Mouse (Mus musculus) kidney, adult 9 months (tissue): Measurements from ENCODE around the gene Ppia.
A peak's percentile ranks its signal among the peaks of the same experiment; 100 is the strongest.
"Not testable (repeated sequence)": the region's sequence is repeated elsewhere in the genome, so short reads cannot be mapped to it uniquely, and the experiment has no call there.

Experiments used
- DNase-seq: peaks from one replicate; pipeline ENCODE4 v3.0.0; 2022

The Ppia gene

DNA sequence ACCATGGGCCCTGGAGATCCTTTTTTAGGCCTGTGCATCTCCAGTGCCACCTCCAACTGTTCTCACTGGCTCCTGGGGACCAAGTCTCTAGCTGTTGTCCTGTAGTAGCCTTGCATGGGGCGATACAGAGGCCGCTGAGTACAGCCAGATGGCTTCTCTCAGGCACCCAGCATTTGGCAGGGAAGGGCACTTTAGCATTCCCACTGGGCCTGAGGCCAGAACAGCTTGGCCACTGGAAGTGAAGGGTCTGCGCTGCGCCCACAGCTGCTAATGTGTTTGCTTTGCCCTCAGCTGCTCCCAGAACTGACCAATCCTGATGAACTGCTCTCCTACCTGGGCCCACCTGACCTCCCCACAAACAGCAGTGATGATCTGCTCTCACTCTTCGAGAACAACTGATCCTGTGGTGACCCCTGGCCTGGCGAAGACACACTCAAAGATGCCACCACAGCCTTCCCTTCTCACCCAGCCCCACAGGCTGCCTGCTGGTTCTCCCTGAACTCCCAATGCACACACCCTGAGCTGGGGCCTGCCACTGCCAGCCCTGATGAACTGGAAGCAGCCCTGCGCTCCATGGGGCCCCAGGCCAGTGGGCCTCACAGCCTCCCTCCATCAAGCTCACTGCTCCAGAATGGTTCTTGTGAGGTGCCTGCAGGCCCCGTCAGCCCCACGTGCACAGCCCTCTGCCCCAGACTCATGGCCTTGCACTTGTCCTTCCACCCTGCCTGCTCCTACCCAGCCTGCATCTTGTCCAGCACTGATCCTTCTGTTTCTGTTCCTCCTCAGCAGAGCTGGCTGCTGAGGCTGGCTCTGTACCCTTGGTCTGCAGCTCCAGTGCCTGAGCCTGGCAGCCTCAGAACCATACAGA lies 10.3 kb upstream of the Ppia start:
- no peak for DNase-seq

DNA sequence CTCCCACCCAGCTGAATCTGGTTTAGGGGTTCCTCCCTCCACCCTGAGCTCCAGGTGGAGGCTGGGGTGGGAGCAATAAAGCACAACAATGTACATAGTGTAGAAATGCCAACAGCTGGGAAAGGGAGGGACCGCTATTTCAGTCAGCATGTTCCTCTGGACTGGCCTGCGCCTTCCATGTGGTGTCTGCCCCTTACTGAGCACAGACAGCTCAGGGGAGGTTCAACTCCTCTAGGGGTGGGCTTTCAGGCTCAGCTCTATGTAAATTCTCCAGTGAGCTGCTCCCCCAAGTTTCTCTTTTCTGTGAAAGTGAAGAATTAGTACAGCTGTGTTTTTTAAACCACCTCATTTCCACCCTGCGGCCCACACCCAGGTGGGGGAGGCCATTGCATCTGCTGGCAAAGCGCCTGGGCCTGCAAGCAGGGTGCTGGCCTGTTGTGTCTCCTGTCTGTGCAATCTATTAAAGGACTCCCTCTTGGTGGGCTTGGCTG lies 9.6 kb upstream of the Ppia start:
- peak; percentile 54 for DNase-seq

DNA sequence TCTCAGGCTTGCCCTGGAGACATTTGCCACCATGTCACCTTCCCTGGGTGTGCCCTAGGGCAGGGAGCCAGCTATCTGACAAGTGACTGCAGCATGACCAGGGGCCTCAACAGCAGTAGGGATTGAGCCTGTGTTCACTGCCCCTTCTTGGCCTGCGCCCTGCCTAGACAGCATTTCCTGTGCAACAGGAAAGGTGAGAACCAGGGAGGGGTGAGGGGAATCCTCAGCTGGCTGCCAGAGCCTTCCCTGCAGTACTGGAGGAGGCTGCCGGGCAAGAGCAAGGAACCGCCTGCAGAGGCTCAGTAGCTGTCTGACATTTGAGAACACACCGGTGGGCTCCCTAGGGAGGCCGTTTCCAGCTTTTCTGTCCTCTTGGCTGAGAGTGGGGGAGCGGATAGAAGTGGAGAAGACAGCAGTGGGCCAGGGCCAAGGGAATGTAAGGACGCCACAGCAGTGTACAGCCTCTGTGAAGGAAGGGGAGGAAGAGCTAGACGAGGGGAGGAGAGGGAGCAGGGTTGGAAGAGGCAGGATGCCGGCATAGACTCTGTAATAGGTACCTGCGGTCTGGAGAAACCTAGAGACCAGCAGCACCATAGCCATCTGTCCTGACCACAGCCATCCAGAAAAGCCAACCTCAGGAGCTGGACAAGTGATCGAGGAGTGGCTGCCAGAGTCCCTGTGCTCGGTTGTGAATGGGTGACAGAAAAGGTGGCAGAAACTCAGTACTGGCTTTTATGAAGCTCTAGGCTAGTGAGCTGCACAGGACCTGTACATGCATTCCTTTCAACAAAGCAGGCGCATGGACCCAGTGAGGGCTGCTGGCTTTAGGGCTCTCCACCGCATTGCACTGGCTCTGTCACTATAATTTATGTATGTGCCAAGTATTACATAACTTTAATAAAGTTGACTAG lies 8.7 kb upstream of the Ppia start:
- peak; percentile 89 for DNase-seq

DNA sequence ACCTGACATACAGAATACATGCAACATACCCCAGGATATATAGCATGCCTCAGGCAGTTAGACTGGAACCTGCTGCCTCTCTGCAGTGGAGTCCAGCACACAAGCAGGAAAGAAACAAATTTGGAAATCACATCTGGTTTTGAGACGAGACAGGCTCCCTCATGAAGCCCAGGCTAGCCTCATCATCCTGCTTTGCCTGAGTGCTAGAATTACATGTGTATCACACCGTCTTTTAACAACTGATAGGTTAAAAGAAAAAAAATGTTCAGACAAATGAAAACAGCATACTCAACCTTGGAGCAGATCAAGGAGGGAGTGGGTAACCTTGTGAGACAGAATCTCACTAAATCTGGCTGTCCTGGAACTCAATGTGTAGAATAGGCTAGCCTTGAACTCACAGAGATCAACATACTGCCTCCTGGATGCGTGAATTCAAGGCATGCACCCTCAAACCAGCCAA lies 8.1 kb upstream of the Ppia start:
- no peak for DNase-seq

DNA sequence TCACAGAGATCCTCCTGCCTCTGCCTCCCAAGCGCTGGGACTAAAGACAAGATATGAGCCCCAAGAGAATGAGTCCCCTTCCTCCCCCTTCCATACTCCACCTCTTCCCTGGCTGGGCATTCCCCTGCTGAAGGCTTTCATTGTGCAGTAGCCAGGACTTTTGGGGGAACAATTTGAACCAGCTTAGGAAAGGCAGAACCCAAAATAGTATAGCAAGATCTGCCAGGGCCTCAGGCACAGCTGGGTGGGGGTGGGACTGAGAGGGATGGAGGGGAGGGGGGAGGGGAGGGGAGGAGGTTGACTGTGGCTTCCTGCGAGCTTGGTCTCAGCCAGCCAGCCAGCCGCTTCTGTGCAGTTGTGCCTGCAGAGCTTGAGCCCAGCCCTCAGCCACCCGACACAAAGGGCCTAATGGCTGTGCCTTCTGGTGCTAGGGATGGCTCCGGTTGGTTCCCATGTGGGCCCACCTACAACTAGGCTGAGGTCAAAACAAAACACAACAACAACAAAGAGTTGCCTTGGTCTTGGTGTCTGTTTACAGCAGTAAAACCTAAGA lies 5.1 kb upstream of the Ppia start:
- no peak for DNase-seq

DNA sequence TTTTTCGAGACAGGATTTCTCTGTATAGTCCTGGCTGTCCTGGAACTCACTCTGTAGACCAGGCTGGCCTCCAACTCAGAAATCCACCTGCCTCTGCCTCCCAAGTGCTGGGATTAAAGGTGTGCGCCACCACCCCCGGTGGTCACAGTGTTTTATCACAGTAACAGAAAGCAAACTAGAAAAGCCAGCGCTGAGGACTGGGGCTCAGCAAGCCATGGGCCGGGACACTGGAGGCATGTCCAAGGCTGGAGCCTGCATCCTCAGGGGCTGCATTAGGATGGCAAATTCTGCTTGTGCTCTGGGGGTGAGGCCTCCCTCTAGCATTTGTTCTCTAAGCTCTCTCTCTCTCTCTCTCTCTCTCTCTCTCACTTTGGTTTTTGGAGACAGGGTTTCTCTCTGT lies 4.5 kb upstream of the Ppia start:
- not testable (repeated sequence) for DNase-seq

DNA sequence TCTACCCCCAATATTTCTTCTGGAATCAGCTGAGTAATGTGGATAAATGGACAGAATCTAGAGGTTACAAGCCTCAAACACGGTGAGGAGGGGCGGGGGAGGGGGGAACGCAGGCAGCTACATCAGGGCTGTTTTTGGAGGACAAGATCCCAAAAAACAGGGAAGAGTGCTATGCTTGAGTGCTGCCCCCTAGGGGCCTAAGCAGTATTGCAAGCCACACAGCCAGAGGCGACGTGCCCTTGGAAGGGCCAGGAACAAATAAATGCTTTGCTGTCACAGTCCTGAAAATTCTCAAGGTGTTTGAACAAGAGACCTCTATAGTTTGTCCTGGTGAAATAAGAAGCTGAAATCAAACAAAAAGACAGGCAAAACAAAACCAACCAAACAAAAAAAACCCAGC lies 3.6 kb upstream of the Ppia start:
- peak; percentile 87 for DNase-seq

DNA sequence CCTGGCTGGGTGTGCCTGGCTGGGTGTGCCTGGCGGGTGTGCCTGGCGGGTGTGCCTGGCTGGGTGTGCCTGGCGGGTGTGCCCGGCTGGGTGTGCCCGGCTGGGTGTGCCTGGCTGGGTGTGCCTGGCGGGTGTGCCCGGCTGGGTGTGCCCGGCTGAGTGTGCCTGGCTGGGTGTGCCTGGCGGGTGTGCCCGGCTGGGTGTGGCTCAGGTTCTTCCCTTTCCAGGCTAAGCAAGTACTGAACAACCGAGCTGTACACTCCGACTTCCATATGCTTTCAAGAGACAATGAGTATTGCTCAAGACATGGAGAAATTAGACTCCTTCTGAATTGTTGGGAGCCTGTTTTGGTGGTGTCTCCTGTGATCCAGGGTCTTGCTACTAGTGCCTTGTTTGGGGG lies 2.0 kb upstream of the Ppia start:
- DNase-seq, result no peak

DNA sequence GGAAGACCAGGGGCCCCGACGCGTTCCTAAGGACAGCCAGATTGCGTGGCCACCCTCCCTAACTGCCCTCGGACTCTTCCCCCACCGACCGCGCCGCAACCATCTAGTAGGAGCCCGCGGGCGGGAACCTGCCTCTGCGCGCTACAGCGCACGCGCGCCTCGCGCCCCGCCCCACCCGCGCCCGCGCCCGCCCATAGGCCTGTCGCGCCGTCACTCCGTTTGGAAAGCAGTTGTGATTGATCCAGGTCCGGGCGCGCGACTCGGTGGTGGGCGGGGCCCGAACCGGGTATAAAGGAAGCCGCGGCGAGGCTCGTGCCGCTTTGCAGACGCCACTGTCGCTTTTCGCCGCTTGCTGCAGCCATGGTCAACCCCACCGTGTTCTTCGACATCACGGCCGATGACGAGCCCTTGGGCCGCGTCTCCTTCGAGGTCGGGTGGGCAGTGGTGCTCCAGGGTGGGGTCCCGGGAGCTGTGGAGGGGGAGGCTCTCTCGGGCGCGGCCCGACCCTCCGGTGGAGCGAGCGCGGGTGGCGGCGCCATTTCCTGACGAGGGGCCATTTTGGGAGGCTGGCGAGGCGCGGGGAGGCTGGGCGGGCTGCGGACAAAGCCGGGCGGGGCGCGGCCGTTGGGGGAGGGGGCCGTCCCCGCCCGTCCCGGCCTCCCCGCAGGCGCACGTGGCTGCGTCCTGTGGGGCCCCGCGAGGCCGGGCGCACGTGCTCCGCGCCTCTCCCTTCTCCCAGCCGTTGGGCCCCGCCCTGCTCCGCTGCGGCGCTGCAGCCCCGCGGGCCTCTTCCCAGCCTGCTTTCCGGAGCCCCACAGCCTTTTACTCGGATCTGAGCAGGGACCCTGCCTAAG lies 535 bp downstream of the Ppia start:
- peak; percentile 99 for DNase-seq

DNA sequence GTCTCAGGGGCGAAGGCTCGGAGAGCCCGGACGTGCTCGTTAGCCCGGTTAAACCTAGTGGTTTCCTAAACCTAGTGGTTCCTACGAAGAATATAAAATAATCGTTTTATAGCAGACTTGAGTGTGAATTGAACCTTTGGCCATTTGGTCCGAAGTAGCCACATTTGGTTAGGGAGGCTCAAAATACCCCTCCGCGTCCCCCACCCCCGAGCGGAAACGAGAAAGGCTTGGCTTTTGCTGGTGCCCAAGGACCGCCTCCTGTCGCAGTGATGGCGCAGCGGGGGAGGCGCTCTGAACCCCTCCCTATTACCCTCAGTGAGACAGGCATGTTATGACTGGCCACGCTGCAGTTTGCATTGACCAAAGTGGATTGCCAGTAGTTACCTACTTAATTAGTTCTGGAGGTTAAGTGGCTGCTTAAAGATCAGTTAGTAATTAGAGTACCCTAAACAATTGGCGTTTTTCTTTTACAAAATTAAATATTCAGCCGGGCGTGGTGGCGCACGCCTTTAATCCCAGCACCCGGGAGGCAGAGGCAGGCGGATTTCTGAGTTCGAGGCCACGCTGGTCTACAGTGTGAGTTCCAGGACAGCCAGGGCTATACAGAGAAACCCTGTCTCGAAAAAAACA lies 1.3 kb downstream of the Ppia start:
- DNase-seq, result peak; percentile 85

DNA sequence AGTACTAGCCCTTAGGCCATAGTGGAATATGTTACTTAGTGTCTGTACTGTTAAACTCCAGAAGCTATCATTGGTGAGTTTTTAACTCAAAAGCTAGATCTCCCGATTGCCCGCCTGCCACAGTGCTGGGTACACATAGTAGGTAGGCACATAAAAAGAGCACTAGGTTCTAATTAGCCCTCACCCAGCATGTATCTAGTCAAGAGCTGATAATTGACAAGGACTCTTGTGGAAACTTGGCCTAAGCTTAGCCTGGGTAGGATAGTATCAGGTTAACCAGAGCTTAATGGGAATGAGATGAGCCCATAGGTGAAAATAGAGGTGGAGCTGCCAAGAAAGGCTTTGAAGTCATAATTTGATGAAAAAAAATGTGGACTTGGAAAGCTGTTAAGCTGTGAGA lies 1.8 kb downstream of the Ppia start:
- DNase-seq, result no peak

DNA sequence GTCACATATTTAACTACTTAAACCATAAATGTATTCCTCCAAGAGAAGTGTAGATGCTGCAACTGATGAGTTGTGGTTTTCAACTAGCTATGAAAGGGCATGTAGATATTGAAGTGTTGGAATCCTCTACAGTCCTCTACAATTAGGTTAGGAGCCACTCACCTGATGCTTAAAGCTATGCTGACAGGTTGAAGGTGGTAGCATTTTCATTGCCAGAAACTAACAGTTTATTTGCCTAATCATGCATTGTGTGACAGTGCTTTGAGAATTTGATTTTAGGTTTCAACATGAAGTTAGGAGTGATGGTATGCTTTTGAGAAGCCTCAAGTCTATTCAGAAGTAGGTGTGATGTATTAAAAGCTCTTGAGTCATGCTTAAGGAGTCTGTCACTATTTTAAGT lies 2.2 kb downstream of the Ppia start:
- DNase-seq, result no peak

DNA sequence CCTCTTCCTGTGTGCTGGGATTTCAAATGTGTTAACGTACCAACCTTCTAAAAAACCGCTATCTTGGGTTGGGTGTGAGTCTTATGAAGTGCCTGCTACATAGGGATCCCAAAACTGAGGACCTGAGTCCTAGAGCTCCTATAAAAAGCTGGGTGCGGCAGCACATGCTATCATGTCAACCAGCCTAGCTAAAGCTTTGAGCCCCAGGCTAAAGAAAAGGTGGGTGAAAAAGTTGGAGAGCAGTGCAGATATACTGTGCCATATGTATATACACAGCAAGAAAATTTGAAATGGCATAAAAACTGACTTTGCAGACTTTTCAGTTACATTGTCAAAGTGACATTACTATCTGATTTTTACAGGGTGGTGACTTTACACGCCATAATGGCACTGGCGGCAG lies 3.5 kb downstream of the Ppia start:
- no peak for DNase-seq

DNA sequence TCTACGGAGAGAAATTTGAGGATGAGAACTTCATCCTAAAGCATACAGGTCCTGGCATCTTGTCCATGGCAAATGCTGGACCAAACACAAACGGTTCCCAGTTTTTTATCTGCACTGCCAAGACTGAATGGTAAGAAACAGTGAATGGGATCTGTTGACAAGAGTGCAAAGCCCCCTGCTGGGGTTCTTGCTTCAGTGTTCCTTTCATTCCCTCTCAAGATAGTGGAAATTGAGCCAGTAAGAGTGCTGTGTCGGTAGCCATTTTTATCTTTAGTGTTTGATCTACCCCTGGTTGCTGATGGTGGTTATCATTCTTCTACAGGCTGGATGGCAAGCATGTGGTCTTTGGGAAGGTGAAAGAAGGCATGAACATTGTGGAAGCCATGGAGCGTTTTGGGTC lies 3.9 kb downstream of the Ppia start:
- not testable (repeated sequence) for DNase-seq

DNA sequence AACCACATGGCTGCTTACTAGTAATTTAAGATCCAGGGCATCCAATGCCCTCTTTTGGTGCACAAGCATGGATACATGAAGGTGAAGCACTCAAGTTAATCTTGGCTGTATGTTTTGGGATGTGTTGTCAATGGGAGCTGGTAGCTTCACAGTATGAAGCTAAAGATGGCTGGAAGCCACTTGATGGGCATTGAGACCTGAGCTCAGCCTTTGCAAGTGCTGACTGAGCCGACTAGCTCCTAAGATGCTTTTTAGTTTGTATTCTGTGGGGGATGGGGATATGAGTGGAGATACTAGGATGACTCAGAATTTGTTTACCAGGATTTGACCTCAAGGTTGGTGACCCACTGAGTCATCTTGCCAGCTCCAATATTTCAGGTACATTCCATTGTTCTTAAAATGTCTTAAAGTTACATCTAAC lies 5.0 kb downstream of the Ppia start:
- DNase-seq, result no peak

DNA sequence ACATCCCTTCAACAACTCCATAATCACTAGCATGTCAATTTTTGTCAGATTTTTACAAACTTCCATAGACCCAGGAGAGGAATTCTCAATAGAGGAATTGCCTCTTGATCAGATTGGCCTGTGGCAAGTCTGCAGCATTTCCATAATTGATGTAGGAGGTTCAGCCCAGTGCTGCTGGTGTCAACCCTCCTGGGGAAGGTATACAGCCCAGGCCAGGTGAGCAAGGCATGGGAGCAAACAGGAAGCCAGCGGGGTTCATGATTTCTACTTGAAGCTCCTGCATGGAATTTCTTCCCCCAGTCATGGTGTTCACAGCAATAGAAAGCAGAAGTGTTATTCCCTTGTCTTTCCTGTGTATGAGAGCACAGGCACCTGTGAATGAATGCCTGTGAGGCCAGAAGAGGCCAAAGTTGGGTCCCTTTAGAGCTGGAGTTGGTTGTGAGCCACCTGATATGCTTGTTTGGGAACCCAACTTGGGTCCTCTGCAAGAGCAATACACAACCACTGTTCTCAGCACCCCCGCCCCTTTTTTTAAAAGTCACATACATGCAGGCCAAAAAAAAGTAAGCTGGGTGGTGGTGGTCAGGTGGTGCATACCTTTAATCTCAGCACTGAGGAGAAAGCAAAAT lies 5.6 kb downstream of the Ppia start:
- DNase-seq, result no peak

DNA sequence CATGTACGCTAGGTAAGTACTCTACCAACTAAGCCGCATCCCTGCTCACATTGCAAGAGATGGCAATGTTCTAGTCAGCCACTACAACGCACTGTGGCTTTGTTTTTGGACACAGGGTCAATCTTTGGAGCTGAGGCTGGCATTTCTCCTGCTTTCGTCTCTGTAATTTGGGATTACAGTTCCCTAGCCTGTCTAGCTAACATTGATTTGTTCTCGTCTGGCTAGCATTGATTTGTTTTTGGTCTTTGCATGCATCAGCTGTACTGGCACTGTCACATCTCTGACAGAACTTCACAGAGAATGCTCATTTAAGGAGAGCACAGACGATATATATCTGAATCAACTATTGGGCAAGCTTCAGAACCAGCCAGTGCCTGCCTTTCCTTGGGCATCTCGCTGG lies 14.9 kb downstream of the Ppia start:
- no peak for DNase-seq

DNA sequence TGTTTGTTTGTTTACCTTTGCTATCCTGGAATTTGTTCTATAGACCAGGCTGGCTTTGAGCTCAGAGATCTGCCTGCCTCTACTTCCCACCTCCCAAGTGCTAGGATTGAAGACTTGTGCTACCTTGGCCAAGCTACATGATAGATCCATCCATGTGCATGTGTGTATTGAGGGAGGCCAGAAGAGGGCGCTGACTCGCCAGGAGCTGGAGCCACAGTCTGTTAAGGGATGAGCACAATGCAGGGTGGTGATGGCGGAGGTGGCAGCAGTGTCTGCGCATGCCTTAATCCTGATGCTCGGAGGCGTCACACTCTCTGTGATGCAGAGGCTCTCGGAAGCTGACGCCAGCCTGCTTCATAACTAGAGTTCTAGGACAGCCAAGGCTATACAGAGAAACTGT lies 21.2 kb downstream of the Ppia start:
- peak; percentile 60 for DNase-seq

DNA sequence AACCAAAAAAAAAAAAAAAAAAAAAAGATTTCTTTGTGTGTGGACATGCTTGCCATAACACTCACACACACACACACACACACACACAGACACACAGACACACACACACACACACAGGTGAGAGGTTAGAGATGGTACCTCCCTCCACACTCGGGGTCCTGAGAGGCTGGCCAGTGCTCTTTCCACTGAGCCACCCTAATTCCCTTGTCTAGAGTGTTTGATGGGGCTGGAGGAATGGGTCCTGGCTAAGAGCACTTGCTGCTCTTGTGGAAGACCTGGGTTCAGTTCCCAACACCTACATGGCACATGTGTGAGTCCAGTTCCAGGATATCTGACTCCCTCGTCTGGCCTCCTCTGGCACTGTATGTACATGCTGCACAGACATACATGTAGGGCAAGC lies 22.4 kb downstream of the Ppia start:
- DNase-seq, result no peak

DNA sequence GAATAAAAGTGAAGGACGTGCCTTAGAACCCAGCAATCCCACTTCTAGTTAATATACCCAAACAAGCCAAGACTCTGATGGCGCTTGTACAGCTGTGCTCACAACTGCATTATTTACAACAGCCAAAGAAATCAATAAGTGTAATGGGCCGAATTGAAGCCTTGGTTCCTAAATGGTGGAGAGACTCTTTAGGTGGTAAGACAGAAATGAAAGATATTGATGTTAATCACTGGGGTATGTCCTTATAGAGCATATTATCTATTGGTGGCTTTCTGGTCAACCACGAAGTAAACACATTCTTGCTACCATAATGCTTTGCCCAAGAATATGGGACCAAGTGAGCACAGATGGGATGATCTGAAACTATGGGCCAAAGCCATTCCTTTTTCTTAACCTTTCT lies 24.9 kb downstream of the Ppia start:
- DNase-seq, result no peak

DNA sequence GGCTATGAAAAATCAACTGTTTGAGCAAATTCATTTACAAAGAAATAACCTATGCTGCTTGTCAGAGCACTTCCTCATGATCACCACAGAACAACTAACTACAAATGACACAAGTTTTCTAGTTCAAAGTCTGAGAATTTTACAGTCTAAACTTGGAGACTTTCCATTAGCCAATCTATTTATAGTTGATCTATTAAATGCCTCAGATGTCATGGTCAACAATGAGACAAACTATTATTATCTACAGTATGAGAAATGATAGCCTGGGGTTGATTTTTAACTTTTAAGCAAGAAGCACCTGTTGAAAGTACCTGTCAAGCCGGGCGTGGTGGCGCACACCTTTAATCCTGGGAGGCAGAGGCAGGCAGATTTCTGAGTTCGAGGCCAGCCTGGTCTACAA lies 27.3 kb downstream of the Ppia start:
- peak; percentile 65 for DNase-seq
